Mouse (Mus musculus) gastrocnemius, postnatal 25 days (tissue): ENCODE measurements around the gene B9d2. TPM values are rescaled to one million over a fixed set of nuclear protein-coding genes. Genes with fewer than 3 reads are reported as not detected.
A peak's percentile ranks its signal among the peaks of the same experiment; 100 is the strongest.

Source experiments
- DNase-seq: peaks from one replicate; pipeline ENCODE4 v3.0.0; 2022
- long read RNA-seq, 2 experiments: library from polyadenylated mRNA; stranded (forward); transcript quantifications; one replicate each; pipeline ENCODE4 v2.0.0; 2021
- total RNA-seq, 2 experiments: library from RNA; stranded (reverse); gene quantifications; 1 replicate in 1 of 2; 2 replicates in 1 of 2; pipeline ENCODE4 v1.2.3; 2021

Gene B9d2
- total RNA-seq, result 1 to 10 TPM; 8.4 to 8.8 TPM
- long read RNA-seq, experiment 1, transcript B9d2-203 (4 exons, 995 nt), result major isoform, 19 of 20 reads
- long read RNA-seq, experiment 1, partial matches to known transcripts, result 0 of 20 reads
- long read RNA-seq, experiment 1, other reads (novel, unspliced or antisense), result 1 of 20 reads
- long read RNA-seq, experiment 2, transcript B9d2-203 (4 exons, 995 nt), result major isoform, 23 of 24 reads
- long read RNA-seq, experiment 2, partial matches to known transcripts, result 0 of 24 reads
- long read RNA-seq, experiment 2, other reads (novel, unspliced or antisense), result 1 of 24 reads

GRCm38 (mm10) chr7:25680514-25681258 is at the start of gene B9d2:
B9d2 (plus strand) TSS chr7:25680780.
- peak; percentile 93 for DNase-seq

GRCm38 (mm10) chr7:25632679-25633078 is 47.9 kb upstream of the B9d2 start:
- DNase-seq, result no peak

- no peak for DNase-seq
Measured at GRCm38 (mm10) chr7:25636373-25636772, 44.2 kb upstream of the B9d2 start.

DNA sequence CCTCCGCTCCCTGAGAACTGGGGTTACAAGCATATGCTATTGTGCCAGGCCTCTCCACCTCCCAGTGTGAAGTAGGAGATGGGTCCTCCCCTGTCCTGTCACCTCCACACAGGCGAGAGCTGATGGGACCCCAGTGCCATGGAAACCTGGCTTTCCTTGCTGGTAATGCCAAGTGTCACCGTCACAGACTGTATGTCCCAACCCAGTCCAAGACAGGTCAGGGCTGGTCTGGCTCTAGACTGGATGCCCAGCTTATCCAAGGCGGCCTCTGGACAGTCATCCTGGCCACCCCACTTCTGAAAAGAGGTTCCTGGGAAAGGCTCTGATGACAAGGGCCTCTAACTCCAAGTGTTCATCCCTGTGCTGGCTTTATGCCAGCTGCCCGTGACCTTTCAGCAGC is 43.5 kb upstream of the B9d2 start:
- DNase-seq, result no peak

DNA sequence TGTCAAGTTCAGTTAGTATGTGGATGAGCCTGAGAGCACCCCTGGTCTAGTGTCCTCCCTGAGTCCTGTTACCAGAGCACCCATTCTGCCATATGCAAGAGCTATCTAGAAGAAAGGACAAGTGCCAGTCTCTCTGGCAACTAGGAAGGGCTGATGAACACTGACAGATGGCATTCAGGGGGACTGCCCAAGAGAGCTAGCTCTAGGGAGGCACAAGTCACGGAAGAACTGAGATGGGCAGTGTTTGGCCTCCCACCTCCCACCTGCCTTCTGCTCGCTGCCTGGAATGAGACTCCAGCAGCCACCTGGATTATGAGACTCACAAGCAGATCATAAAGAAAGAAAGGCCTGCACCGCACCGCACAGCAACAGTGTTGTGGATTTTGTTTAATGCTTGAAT is 40.8 kb upstream of the B9d2 start:
- no peak for DNase-seq

- no peak for DNase-seq
Measured at GRCm38 (mm10) chr7:25644136-25644535, 36.4 kb upstream of the B9d2 start.

GRCm38 (mm10) chr7:25644631-25645030 is 35.9 kb upstream of the B9d2 start:
- DNase-seq, result no peak

DNA sequence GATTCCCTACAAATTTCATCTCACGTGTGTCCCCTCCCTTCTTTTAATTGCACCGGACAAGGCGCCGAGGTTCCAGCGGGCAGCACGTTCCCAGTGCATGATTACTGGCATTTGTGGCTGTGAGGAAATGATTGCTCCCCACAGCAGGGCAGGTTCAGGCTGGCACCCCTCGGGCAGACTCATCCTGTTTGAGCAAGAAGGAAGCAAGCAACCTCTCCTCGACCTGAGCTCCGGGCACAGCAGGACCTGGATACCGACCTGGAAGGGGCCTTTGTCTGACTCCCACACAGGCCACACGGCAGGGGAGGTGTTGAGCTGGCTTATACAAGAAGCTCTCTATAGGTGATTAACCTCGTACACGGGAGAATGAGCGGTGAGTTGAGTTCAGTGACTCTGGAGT is 35.5 kb upstream of the B9d2 start:
- no peak for DNase-seq

- no peak for DNase-seq
Measured at GRCm38 (mm10) chr7:25647574-25648123, 32.9 kb upstream of the B9d2 start.

DNA sequence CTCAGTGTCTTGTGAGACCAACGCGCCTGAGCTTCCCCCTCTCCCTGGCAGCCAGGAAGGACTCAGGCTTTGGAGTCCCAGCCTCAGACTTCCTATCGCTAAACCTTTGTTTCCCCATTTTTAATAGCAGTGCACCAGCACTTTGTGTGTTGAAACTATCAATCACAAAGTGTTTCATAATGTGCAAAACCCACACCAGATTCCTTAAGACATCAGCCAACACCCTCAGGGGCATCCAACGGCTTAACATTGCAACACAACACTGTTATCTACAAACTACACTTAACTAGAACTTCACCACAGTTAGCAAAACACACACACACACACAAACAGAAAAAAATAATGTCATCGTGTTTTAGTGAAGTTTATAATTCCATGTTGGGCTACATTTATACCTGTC is 30.7 kb upstream of the B9d2 start:
- DNase-seq, result no peak

DNA sequence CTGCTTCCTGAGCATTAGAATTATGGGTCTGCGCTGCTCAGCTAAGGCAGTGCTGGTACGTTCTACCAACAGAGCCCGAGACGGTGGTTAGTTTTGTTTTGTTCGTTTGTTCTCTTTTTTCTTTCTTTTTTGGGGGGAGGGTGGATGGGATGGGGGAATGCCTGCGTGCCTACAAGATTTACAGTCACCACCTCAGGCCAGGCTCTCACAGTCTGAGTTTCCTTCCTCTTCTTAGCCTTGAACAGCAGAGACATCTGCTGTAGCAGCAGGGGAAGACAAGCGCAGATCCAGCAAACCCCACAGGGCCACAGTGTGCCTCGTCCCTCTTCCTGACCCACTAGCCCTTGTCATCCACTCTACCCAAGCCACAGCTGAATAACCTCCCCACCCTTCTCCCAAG is 29.3 kb upstream of the B9d2 start:
- no peak for DNase-seq

DNA sequence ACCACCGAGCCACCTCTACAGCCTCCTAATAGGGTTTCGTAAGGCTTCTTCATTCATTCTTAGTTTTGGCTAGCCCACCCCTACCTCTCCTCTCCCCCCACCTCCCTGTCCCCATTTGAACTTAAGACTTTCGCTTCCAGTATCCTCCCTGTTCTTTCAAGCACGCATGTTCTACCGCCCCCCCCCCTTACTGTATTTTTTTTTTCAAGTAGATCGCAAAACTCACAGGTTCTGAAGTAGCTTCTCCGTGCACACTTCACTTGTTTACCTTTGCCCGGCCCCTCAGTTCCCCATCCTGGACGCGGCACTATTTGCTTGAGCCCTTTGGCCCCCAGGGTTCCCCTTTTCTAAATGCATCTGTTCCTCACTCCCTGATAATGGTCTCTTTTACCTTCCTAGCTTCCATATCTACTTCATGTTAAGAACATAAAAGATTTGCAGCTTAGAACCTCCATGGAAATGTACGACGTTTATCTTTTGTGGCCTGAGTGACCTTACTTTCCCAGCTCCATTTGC is 28.3 kb upstream of the B9d2 start:
- DNase-seq, result no peak

- no peak for DNase-seq
Measured at GRCm38 (mm10) chr7:25655601-25656428, 24.8 kb upstream of the B9d2 start.

GRCm38 (mm10) chr7:25657785-25658184 is 22.8 kb upstream of the B9d2 start:
- no peak for DNase-seq

- peak; percentile 99 for DNase-seq
Measured at GRCm38 (mm10) chr7:25658657-25659472, 21.7 kb upstream of the B9d2 start, which contains the start of the genes Bckdha and Exosc5. Bckdha (minus strand) TSS chr7:25658981. Exosc5 (plus strand) TSS chr7:25659164.

GRCm38 (mm10) chr7:25666381-25666780 is 14.2 kb upstream of the B9d2 start:
- DNase-seq, result no peak

- no peak for DNase-seq
Measured at GRCm38 (mm10) chr7:25669158-25669557, 11.4 kb upstream of the B9d2 start.

- no peak for DNase-seq
Measured at GRCm38 (mm10) chr7:25669631-25670030, 10.9 kb upstream of the B9d2 start.

DNA sequence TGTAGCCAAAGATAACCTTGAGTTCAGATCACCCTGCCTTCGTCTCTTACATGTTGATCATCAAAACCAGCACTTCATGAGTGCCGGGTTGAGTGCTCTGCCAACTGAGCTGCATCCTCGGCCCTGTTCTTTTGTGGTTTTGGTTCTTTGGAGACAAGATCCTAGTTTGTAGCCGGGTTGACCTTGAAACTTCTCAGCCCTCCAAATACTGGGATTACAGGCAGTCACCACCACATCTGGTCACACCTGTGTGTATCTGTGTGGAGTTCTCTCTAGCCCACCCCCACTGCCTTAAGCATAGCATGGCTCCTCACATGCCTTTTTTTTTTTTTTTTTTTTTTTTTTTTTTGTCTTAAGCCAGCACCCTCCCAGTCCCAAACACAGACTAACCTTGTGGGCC is 10.5 kb upstream of the B9d2 start:
- DNase-seq, result no peak

DNA sequence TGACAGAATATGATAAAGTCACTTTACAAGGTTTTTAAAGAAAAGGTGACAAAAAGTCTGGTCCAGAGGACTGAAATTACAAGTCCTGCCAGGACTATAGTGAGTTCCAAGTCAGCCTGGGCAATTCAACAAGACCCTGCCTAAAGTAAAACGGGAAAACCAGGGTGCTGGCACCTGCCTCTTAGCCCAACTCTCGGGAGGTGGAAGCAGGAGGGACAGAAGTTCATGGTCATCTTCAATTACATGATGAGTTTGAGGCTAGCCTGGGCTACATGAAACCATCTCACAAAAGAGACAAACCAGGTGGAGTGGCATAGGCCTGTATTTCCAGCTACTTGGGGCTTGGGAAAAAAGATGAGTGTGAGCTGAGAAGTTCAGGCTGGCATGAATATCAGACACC is 8.9 kb upstream of the B9d2 start:
- DNase-seq, result no peak

DNA sequence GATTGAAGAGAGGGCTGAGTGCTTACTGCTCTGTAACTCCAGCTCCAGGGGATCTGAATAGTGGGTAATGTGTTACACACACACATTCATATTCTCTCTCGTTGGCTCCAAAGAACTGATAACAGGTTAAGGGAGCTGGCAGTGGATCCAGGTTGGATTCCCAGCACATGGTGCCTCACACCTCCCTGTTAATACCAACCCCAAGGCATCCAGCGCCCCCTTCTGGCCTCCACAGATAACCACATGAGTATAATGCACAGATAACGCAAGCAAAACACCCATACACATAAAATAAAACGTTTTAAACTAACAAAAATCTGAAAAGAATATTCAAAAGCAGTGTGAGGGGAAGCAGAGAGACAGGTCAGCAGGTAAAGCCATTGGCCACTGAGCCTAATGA is 8.1 kb upstream of the B9d2 start:
- no peak for DNase-seq
